Mouse (Mus musculus): ENCODE data around the gene Plekhm3. TPM values are rescaled to one million over a fixed set of nuclear protein-coding genes. Genes with fewer than 3 reads are reported as not detected.

The Plekhm3 gene
- polyA plus RNA-seq, 1 experiment from 2014 or later: 6.0 TPM

DNA sequence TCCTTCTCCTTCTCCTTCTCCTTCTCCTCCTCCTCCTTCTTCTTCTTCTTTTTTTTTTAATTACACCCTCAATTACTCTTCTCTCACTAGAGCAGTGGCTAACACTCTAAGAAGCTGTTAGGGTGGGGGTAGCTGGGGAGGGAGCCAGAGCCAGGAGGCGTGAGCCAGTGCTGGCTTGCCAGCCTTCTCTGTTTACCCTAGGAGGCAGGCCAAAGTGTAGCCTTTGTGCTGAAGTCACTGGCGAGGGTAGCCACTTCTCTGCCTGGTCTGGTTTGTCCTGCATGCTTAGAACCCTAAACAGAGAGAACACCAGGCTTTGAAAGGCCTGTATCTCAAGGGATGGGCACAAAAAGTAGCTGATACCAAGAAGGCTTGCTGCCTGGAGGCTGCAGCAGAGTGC lies 199.4 kb downstream of the Plekhm3 start:
- Histone ChIP-seq H3K36me3 (ENCODE audit: control insufficient read depth, insufficient read depth, low read length) (no peaks in the 10 kb centered on the region), H3K4me1 (replicated peaks; ENCODE audit: control insufficient read depth, insufficient read depth, low read length) (peaks cover 12% of the 10 kb centered on the region), H3K4me3 (ENCODE audit: low read length) (no peak overlapping the region), H3K9ac (ENCODE audit: low read length) (peak overlapping the region; percentile 7; the same call in 1 of the 2 replicates), H3K27me3 (ENCODE audit: control insufficient read depth, insufficient read depth, low read depth, low read length) (no peaks in the 10 kb centered on the region), H3K4me2 (ENCODE audit: low read depth, low read length) (no peak overlapping the region), H3K27ac (ENCODE audit: low read length) (peak overlapping the region; percentile 69), H3K9me3 (ENCODE audit: control insufficient read depth, low read length) (no peaks in the 10 kb centered on the region)
- 15% methylated on average over 2 of the region's 2 CpGs for WGBS
- ATAC-seq (ENCODE audit: low read depth): peak; percentile 89

DNA sequence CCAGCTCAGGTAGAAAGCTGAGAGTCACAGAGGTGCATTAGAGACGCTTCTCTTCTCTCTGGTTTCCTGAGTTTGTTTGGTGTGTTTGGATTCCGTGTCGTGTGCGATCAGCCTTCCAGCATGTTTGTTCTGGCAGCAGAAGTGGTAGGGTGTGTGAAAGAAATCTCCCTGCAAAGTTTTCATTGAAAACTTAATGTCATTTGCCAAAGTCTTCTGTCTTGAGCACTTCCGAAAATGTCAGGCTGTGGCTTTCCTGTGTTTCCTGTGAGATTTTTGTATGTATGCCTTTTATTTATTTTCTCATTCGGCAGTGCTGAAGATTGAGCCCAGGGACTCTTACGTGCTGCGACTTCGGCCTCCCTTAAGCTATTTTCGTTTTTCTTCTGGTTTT lies 200.0 kb downstream of the Plekhm3 start:
- Histone ChIP-seq H3K27ac (ENCODE audit: low read length) (peak overlapping the region; percentile 74), H3K27me3 (ENCODE audit: control insufficient read depth, insufficient read depth, low read depth, low read length) (no peaks in the 10 kb centered on the region), H3K9me3 (ENCODE audit: control insufficient read depth, low read length) (no peaks in the 10 kb centered on the region), H3K36me3 (ENCODE audit: control insufficient read depth, insufficient read depth, low read length) (no peaks in the 10 kb centered on the region), H3K4me1 (replicated peaks; ENCODE audit: control insufficient read depth, insufficient read depth, low read length) (peaks cover 12% of the 10 kb centered on the region), H3K4me2 (ENCODE audit: low read depth, low read length) (peak overlapping the region; percentile 4; the same call in 1 of the 2 replicates), H3K4me3 (ENCODE audit: low read length) (no peak overlapping the region), H3K9ac (ENCODE audit: low read length) (0 out of 2 replicates have a peak overlapping the region, but pooled peaks have one; percentile 8)
- ATAC-seq (ENCODE audit: low read depth): no peak
- WGBS: 31% methylated on average over 10 of the region's 10 CpGs

DNA sequence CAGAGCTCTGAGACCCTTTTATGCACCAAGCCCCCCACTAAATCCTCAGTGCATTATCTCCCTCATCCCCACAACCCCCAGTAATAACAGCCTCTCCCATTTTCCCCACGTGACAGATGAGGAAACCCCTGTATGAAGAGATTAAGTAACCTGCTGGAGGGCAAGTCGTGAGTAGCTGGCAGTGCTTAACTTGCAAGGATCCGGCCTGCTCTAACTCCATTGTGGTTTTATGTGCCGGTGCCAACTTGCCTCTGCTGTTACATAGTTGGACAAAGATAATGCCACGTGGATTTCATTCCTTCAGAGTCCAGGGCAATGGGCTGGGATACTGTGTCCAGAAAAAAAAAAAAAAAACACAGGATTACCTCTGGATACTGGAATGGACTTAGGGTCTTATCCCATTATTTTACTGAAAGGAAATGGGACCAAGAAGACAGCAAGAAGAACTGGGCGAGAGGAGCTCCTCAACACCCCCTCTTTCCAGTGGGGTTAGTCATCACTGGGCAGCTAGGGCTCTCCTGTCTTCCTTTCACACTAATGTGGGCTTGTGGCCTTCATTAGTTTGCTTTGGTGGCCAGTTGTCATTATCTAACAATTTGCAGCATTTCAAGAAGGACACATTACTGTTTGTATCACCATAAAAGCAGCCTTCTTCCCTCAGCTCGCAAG lies 200.5 kb downstream of the Plekhm3 start:
- peak overlapping the region; percentile 74 for H3K27ac ChIP-seq (ENCODE audit: low read length)
- 0 out of 2 replicates have a peak overlapping the region, but pooled peaks have one; percentile 8 for H3K9ac ChIP-seq (ENCODE audit: low read length)
- H3K27me3 ChIP-seq (ENCODE audit: control insufficient read depth, insufficient read depth, low read depth, low read length): no peaks in the 10 kb centered on the region
- H3K4me2 ChIP-seq (ENCODE audit: low read depth, low read length): no peak overlapping the region
- no peaks in the 10 kb centered on the region for H3K36me3 ChIP-seq (ENCODE audit: control insufficient read depth, insufficient read depth, low read length)
- H3K4me3 ChIP-seq (ENCODE audit: low read length): no peak overlapping the region
- no peaks in the 10 kb centered on the region for H3K9me3 ChIP-seq (ENCODE audit: control insufficient read depth, low read length)
- 50% methylated on average over 7 of the region's 7 CpGs for WGBS
- H3K4me1 ChIP-seq (replicated peaks; ENCODE audit: control insufficient read depth, insufficient read depth, low read length): peaks cover 12% of the 10 kb centered on the region
- no peak for ATAC-seq (ENCODE audit: low read depth)

DNA sequence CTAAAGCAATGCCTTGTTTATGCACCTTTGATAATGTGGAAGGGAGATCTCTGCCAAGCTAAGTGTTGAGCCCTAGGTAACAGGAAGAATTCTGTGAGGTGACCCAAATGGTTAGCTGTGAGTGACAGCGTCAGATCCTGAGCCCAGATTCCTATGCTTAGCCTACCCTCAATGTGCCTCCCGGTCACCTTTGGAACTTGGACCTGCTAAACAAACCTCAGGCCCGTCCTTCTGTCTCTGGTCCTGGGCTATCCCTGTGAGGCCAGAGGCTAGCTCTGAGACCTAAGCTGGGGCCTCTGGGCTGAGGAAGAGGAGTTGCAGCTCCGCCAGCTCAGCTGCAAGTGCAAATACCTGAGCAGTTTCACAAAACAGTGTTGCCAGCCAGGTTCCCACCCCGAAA lies 202.0 kb downstream of the Plekhm3 start:
- no peak for ATAC-seq (ENCODE audit: low read depth)
- Histone ChIP-seq H3K36me3 (ENCODE audit: control insufficient read depth, insufficient read depth, low read length) (no peaks in the 10 kb centered on the region), H3K4me2 (ENCODE audit: low read depth, low read length) (no peak overlapping the region), H3K4me1 (replicated peaks; ENCODE audit: control insufficient read depth, insufficient read depth, low read length) (peaks cover 12% of the 10 kb centered on the region), H3K27me3 (ENCODE audit: control insufficient read depth, insufficient read depth, low read depth, low read length) (no peaks in the 10 kb centered on the region), H3K27ac (ENCODE audit: low read length) (no peak overlapping the region), H3K4me3 (ENCODE audit: low read length) (no peak overlapping the region), H3K9ac (ENCODE audit: low read length) (no peak overlapping the region), H3K9me3 (ENCODE audit: control insufficient read depth, low read length) (no peaks in the 10 kb centered on the region)
- 82% methylated on average over 5 of the region's 5 CpGs for WGBS

DNA sequence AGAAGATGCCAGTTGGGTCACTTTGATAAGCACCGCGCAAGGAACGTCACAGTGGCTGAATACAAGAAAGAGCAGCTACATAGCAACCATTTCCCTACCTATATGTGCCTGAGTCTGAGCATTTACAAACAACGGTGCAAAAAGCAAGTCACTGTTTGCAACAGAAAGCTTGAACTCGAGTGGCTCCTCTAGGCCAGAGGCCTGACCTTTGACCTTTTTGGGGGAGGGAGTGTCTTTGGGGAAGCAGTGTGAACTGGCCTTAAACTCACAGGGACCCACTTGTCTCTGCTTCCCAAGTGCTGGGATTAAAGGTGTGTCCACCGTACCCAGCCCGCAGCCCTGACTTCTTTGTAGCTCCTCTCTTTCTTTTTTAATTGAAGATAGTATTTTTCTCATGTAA lies 203.0 kb downstream of the Plekhm3 start:
- Histone ChIP-seq H3K27me3 (ENCODE audit: control insufficient read depth, insufficient read depth, low read depth, low read length) (no peaks in the 10 kb centered on the region), H3K27ac (ENCODE audit: low read length) (no peak overlapping the region), H3K4me3 (ENCODE audit: low read length) (no peak overlapping the region), H3K4me2 (ENCODE audit: low read depth, low read length) (no peak overlapping the region), H3K9ac (ENCODE audit: low read length) (no peak overlapping the region), H3K4me1 (replicated peaks; ENCODE audit: control insufficient read depth, insufficient read depth, low read length) (peaks cover 12% of the 10 kb centered on the region), H3K36me3 (ENCODE audit: control insufficient read depth, insufficient read depth, low read length) (no peaks in the 10 kb centered on the region), H3K9me3 (ENCODE audit: control insufficient read depth, low read length) (no peaks in the 10 kb centered on the region)
- 63% methylated on average over 7 of the region's 7 CpGs for WGBS
- no peak for ATAC-seq (ENCODE audit: low read depth)

DNA sequence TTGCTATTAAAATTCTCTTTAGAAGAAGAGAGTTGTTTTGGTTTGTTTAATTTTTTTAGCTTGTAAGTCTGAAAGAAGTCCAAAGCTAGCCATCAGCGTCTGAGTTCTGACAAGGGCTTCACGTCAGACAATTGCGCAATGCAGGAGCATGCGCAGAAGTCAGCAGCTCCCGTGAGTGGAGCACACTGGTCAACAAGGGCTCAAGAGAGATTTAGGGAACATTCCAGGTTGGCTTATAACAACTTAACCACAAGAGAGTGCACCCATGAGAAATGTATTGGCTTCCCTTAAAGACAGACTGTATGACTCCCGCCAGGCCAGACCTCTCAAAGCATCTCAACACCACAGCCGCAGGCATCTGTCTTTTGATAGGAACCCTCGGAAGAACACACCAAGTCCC lies 203.5 kb downstream of the Plekhm3 start:
- no peak overlapping the region for H3K4me3 ChIP-seq (ENCODE audit: low read length)
- 57% methylated on average over 8 of the region's 8 CpGs for WGBS

DNA sequence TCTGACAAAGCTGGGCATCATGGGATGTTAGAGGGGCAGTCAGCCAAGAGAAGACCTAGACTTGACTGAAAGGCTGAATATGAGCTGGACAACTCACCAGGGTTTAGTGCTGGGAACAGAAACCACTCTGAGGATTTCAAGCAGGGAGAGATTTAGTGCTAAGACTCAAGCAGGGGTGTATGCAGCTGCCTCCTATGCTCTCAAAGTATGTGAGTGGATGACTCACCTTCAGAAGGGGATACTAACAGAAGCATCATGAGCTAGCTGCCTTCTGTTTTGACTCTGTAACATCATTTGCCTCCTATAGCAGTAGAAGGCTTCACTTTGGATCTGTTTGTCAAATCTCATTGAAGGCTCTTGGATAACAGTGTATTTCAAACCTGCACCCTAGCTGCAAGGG lies 212.0 kb downstream of the Plekhm3 start:
- H3K36me3 ChIP-seq (ENCODE audit: control insufficient read depth, insufficient read depth, low read length): no peaks in the 10 kb centered on the region
- no peaks in the 10 kb centered on the region for H3K9me3 ChIP-seq (ENCODE audit: control insufficient read depth, low read length)
- no peak overlapping the region for H3K4me3 ChIP-seq (ENCODE audit: low read length)
- no peaks in the 10 kb centered on the region for H3K4me1 ChIP-seq (replicated peaks; ENCODE audit: control insufficient read depth, insufficient read depth, low read length)
- no peak for ATAC-seq (ENCODE audit: low read depth)
- no peak overlapping the region for H3K9ac ChIP-seq (ENCODE audit: low read length)
- H3K27me3 ChIP-seq (ENCODE audit: control insufficient read depth, insufficient read depth, low read depth, low read length): no peaks in the 10 kb centered on the region
- H3K27ac ChIP-seq (ENCODE audit: low read length): no peak overlapping the region
- H3K4me2 ChIP-seq (ENCODE audit: low read depth, low read length): no peak overlapping the region

More for the DNA sequence above, 203.5 kb downstream of the Plekhm3 start:
- Histone ChIP-seq H3K27ac (ENCODE audit: low read length) (no peak overlapping the region), H3K27me3 (ENCODE audit: control insufficient read depth, insufficient read depth, low read depth, low read length) (no peaks in the 10 kb centered on the region), H3K4me1 (replicated peaks; ENCODE audit: control insufficient read depth, insufficient read depth, low read length) (peaks cover 12% of the 10 kb centered on the region), H3K9ac (ENCODE audit: low read length) (no peak overlapping the region), H3K36me3 (ENCODE audit: control insufficient read depth, insufficient read depth, low read length) (no peaks in the 10 kb centered on the region), H3K4me2 (ENCODE audit: low read depth, low read length) (no peak overlapping the region), H3K9me3 (ENCODE audit: control insufficient read depth, low read length) (no peaks in the 10 kb centered on the region)
- no peak for ATAC-seq (ENCODE audit: low read depth)

DNA sequence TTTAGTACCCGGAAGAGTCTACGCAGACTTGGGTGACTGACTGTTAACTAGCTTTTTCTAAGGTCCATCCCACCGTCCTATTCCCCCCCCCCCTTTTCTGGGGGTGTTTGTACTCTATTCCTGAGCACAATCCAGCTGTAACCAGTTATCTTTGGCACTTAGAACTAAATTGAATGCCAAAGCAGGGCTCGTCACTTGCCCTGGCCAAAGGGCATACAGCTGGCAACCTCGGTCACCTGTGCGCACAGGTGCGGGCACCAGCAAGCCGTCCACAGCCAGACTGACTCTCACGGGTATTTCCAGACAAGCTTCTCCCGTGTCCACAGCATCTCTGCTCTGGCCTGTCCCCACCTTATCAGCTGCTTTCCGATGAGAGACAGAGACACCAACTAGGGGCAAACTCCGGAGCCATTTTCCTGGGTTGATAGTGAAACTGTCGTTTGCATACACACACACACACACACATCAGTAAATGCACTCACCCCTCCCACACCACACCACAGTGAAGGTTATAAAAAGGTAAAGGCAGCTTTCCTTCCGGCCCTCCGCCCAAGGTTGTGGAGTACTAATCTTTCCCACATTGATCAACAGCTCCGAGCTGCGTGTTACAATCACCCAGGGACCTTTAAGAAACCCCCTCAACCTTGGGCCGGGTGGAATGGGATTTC lies 213.7 kb downstream of the Plekhm3 start:
- WGBS: 74% methylated on average over 18 of the region's 18 CpGs

DNA sequence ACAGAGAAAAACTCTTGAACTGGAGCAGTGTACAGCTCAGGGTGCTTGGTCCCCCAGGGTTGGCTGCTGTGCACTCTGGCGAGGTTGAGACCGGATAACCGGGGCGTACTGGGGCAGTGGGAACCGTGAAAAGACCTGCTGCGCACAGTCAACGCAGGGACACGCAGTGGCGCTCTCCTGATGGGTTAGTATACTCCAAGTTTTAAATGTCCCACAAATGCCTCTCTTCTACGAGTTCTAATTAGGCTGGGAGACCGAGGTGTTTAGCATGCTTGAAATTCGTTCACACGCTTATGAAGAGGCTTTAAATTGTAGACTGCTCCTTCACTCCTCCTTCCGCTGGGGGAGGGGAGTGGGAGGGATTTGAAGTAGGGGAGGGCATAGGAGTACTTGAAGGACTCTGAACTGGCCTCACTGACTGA lies 218.0 kb downstream of the Plekhm3 start:
- Histone ChIP-seq H3K36me3 (ENCODE audit: control insufficient read depth, insufficient read depth, low read length) (no peaks in the 10 kb centered on the region), H3K9me3 (ENCODE audit: control insufficient read depth, low read length) (no peaks in the 10 kb centered on the region), H3K4me2 (ENCODE audit: low read depth, low read length) (peak overlapping the region; percentile 58), H3K27me3 (ENCODE audit: control insufficient read depth, insufficient read depth, low read depth, low read length) (peaks cover 24% of the 10 kb centered on the region), H3K4me1 (replicated peaks; ENCODE audit: control insufficient read depth, insufficient read depth, low read length) (peaks cover 27% of the 10 kb centered on the region), H3K9ac (ENCODE audit: low read length) (peak overlapping the region; percentile 65), H3K27ac (ENCODE audit: low read length) (peak overlapping the region; percentile 83), H3K4me3 (ENCODE audit: low read length) (peak overlapping the region; percentile 38)
- WGBS: under 1% methylated on average over 14 of the region's 14 CpGs
- ATAC-seq (ENCODE audit: low read depth): no peak

More for the DNA sequence above, 213.7 kb downstream of the Plekhm3 start:
- no peak overlapping the region for H3K9ac ChIP-seq (ENCODE audit: low read length)
- H3K9me3 ChIP-seq (ENCODE audit: control insufficient read depth, low read length): no peaks in the 10 kb centered on the region
- H3K4me1 ChIP-seq (replicated peaks; ENCODE audit: control insufficient read depth, insufficient read depth, low read length): peaks cover 7% of the 10 kb centered on the region
- H3K4me3 ChIP-seq (ENCODE audit: low read length): no peak overlapping the region
- no peak overlapping the region for H3K27ac ChIP-seq (ENCODE audit: low read length)
- no peak overlapping the region for H3K4me2 ChIP-seq (ENCODE audit: low read depth, low read length)
- no peaks in the 10 kb centered on the region for H3K36me3 ChIP-seq (ENCODE audit: control insufficient read depth, insufficient read depth, low read length)
- ATAC-seq (ENCODE audit: low read depth): no peak
- H3K27me3 ChIP-seq (ENCODE audit: control insufficient read depth, insufficient read depth, low read depth, low read length): peaks cover 3% of the 10 kb centered on the region; the same call in 1 of the 2 replicates
